In the genomic region with DNA sequence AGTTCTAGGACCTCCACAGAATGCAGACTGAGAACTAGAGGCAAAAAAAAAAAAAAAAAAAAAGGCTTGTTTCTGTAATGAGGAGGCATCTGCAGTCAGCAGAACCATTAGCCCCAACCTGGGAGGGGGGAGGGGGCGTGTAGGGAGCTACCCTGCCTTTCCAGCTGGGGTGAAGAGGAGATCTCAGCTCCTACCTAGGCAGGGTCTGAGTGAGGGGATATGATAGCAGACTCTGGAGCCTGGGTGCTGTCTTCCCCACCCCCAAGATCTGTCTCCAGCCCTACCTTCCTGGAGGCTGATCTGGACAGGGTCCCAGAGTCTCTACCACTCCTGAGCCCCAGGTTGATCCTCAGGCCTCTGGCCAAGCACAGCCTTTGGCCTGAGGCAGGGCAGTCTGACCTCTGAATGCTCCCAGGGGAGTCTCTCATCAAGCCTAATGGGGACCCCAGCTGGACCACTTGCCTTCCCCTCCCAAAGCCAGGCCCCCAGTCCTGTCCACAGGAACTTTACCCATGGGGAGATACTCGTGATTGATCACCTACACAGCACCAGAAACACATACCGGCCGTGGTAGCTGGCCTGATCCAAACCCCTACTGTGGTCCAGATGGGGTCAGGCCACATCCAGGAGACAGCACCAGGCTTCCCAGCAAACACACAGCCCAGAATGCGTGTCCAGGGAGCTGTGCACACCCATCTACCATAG, we compare ENCODE assay signal across 14 mouse cellular contexts. TPM values are rescaled to one million over a fixed set of nuclear protein-coding genes. Genes with fewer than 3 reads are reported as not detected.
A peak's percentile ranks its signal among the peaks of the same experiment; 100 is the strongest.
DNase-seq lines count a peak whose midpoint lies in the region; ATAC-seq and TF ChIP-seq lines count a peak whose summit lies in the region.
"Had no signal": no experiment of that assay in that cellular context is flagged by ENCODE, and none has a peak within 500 bp of the region (broad histone marks: within the 10 kb centered on the region; RNA-seq: fewer than 3 reads in every experiment).

No protein-coding gene starts in this region.

- peak overlapping the region; percentile 0; the same call in 1 of the 2 replicates for H3K9ac ChIP-seq in forebrain, embryonic 12.5 days
- no peak overlapping the region for H3K9ac ChIP-seq in limb, embryonic 11.5 days (ENCODE audit: low read length)
- H3K9ac ChIP-seq in neural tube, embryonic 13.5 days, result peak overlapping the region; percentile 57
- H3K9ac ChIP-seq: limb, embryonic 15.5 days had no signal

- no peak overlapping the region for H3K4me3 ChIP-seq in layer of hippocampus, adult 2 months
- no peak overlapping the region for H3K4me3 ChIP-seq in forebrain, embryonic 12.5 days (replicated peaks)
- no peak overlapping the region for H3K4me3 ChIP-seq in limb, embryonic 11.5 days (ENCODE audit: low read depth, low read length)
- no peak overlapping the region for H3K4me3 ChIP-seq in neural tube, embryonic 13.5 days
- H3K4me3 ChIP-seq: limb, embryonic 15.5 days had no signal

- H3K27ac ChIP-seq in layer of hippocampus, adult 2 months, result peak overlapping the region; percentile 71; the same call in 1 of the 2 replicates
- H3K27ac ChIP-seq in forebrain, embryonic 12.5 days, result peak overlapping the region; percentile 95
- peak overlapping the region; percentile 70 for H3K27ac ChIP-seq in limb, embryonic 11.5 days (replicated peaks; ENCODE audit: low read depth, low read length)
- peak overlapping the region; percentile 94 for H3K27ac ChIP-seq in neural tube, embryonic 13.5 days (replicated peaks)
- H3K27ac ChIP-seq: limb, embryonic 15.5 days had no signal

- H3K9me3 ChIP-seq in forebrain, embryonic 12.5 days, result no peaks in the 10 kb centered on the region
- no peaks in the 10 kb centered on the region for H3K9me3 ChIP-seq in limb, embryonic 11.5 days (ENCODE audit: control insufficient read depth, low read length)
- H3K9me3 ChIP-seq in neural tube, embryonic 13.5 days, result no peaks in the 10 kb centered on the region
- H3K9me3 ChIP-seq: limb, embryonic 15.5 days had no signal

- H3K4me2 ChIP-seq in forebrain, embryonic 12.5 days, result peak overlapping the region; percentile 34; the same call in 1 of the 2 replicates
- no peak overlapping the region for H3K4me2 ChIP-seq in limb, embryonic 11.5 days (ENCODE audit: low read depth, severe bottlenecking)
- 0 out of 2 replicates have a peak overlapping the region, but pooled peaks have one; percentile 12 for H3K4me2 ChIP-seq in neural tube, embryonic 13.5 days
- H3K4me2 ChIP-seq: limb, embryonic 15.5 days had no signal

- WGBS in forebrain, embryonic 12.5 days, result 4% methylated on average over 5 of the region's 5 CpGs
- WGBS in limb, embryonic 11.5 days, result 13% methylated on average over 5 of the region's 5 CpGs
- 5% methylated on average over 5 of the region's 5 CpGs for WGBS in neural tube, embryonic 13.5 days

- ATAC-seq in forebrain, embryonic 12.5 days (ENCODE audit: low FRiP score), result peak; percentile 19
- no peak for ATAC-seq in limb, embryonic 11.5 days (ENCODE audit: insufficient number of reproducible peaks, low FRiP score, low TSS enrichment, low read depth)
- ATAC-seq in neural tube, embryonic 13.5 days (ENCODE audit: low read depth), result peak; percentile 17

- TF ChIP-seq CTCF in layer of hippocampus, adult 2 months (conservative IDR thresholded peaks at IDR 0.05), result no peak

- no peaks in the 10 kb centered on the region for H3K27me3 ChIP-seq in forebrain, embryonic 12.5 days
- H3K27me3 ChIP-seq in limb, embryonic 11.5 days (ENCODE audit: control insufficient read depth, insufficient read depth, low read length), result no peaks in the 10 kb centered on the region
- no peaks in the 10 kb centered on the region for H3K27me3 ChIP-seq in neural tube, embryonic 13.5 days

- peaks cover 20% of the 10 kb centered on the region for H3K36me3 ChIP-seq in forebrain, embryonic 12.5 days (replicated peaks)
- H3K36me3 ChIP-seq in limb, embryonic 11.5 days (ENCODE audit: control insufficient read depth, insufficient read depth, low read length), result no peaks in the 10 kb centered on the region; the same call in 1 of the 2 replicates
- no peaks in the 10 kb centered on the region for H3K36me3 ChIP-seq in neural tube, embryonic 13.5 days
- H3K36me3 ChIP-seq: limb, embryonic 15.5 days had no signal

- peaks cover 64% of the 10 kb centered on the region for H3K4me1 ChIP-seq in forebrain, embryonic 12.5 days
- H3K4me1 ChIP-seq in limb, embryonic 11.5 days (ENCODE audit: control insufficient read depth, insufficient read depth, low read length), result peaks cover 67% of the 10 kb centered on the region
- peaks cover 56% of the 10 kb centered on the region for H3K4me1 ChIP-seq in neural tube, embryonic 13.5 days (replicated peaks)

- DNase-seq in layer of hippocampus, adult 2 months (ENCODE audit: low spot score in 2 of 2), result no peak
- no peak for DNase-seq in layer of hippocampus, postnatal 10 days (ENCODE audit: low spot score in 2 of 2)
- no peak for DNase-seq in limb, embryonic 11.5 days (ENCODE audit: low spot score)
- DNase-seq in cerebellum, adult 11 months, result no peak
- DNase-seq in testis, postnatal 14 days (ENCODE audit: low spot score), result no peak
- no peak for DNase-seq in left cerebral cortex, adult 11 months (ENCODE audit: low spot score)
- DNase-seq: gastrocnemius, postnatal 25 days; heart, postnatal 14 days had no signal

RNA-seq across cellular contexts. Expression of gene Parp16, which starts 19.8 kb away (rescaled TPM):
- 1 to 10 TPM; 5.0 to 5.1 TPM for total RNA-seq in layer of hippocampus, adult 2 months (2021)
- total RNA-seq in layer of hippocampus, postnatal 10 days (2021), result 1 to 10 TPM; 4.5 to 5.6 TPM
- 5.7 and 5.9 TPM in 2 replicates for polyA plus RNA-seq in forebrain, embryonic 12.5 days (2016; fragmentation: Nextera tagmentation; extraction: Ambion mirVana)
- 7.2 and 8.2 TPM in 2 replicates for polyA plus RNA-seq in limb, embryonic 11.5 days (2014; fragmentation: Nextera tagmentation; extraction: Ambion mirVana)
- polyA plus RNA-seq in neural tube, embryonic 13.5 days (2015; fragmentation: Nextera tagmentation; extraction: Ambion mirVana), result 5.4 and 6.8 TPM in 2 replicates

RNA-seq across cellular contexts. Expression of gene Igdcc3, which starts 34.4 kb away (rescaled TPM):
- 1 to 10 TPM; 3.5 to 4.9 TPM for total RNA-seq in layer of hippocampus, adult 2 months (2021)
- total RNA-seq in layer of hippocampus, postnatal 10 days (2021), result 1 to 10 TPM; 5.4 to 7.1 TPM
- 40.0 and 40.8 TPM in 2 replicates for polyA plus RNA-seq in forebrain, embryonic 12.5 days (2016; fragmentation: Nextera tagmentation; extraction: Ambion mirVana)
- polyA plus RNA-seq in limb, embryonic 11.5 days (2014; fragmentation: Nextera tagmentation; extraction: Ambion mirVana), result 44.5 and 46.2 TPM in 2 replicates
- 12.3 and 12.9 TPM in 2 replicates for polyA plus RNA-seq in neural tube, embryonic 13.5 days (2015; fragmentation: Nextera tagmentation; extraction: Ambion mirVana)
- total RNA-seq: megakaryocyte, adult 5-6 weeks had no signal
- polyA plus RNA-seq: C2C12; large intestine, adult 2 months had no signal
